Mouse (Mus musculus) embryonic stem cell, embryonic (primary cell): ENCODE measurements around the gene Fam189b.

ENCODE experiments used
- CTCF ChIA-PET, 4 experiments: fragments of 300-600 bp in 2 of 4; fragments of 350-600 bp in 2 of 4; sonication (Branson Sonifier 250); formaldehyde crosslinking; loops; one replicate each; lab custom pipeline; 2022; ENCODE audit warnings: inconsistent platforms in 2 of 4; lab: Charles Lee
- POLR2A ChIA-PET, 4 experiments: fragments of 300-600 bp in 2 of 4; fragments of 350-600 bp in 2 of 4; sonication (Branson Sonifier 250); formaldehyde crosslinking; loops; one replicate each; lab custom pipeline; 2022; ENCODE audit warnings: antibody characterized with exemption in 4 of 4, inconsistent platforms in 1 of 4; lab: Charles Lee

The Fam189b gene

GRCm38 (mm10) chr3:89159616-89160344 lies 23.2 kb upstream of the Fam189b start, which contains the start of gene Hcn3:
TSS of gene Hcn3 (minus strand) at chr3:89160196.
- POLR2A ChIA-PET, result interaction anchor here in 3 of 4 experiments (0.6 to 2.6 kb wide), 38 partner anchors 10 to 885 kb away, joined by 3 to 17 read pairs (median 4); partner anchors contain the start of genes Fam189b (in 3 of the 3), Scamp3 (in 3 of the 3), Fdps (in 2 of the 3) and Dcst1 (in 1 of the 3)
- CTCF ChIA-PET, result interaction anchor here (0.5 to 4.1 kb wide), 43 partner anchors 10 to 1293 kb away, joined by 3 to 18 read pairs (median 4); partner anchors contain the start of genes Fam189b (in 2 of the 4), Pklr (in 2 of the 4), Scamp3 (in 2 of the 4) and Fdps (in 1 of the 4)

- ChIA-PET CTCF (interaction anchor here in 3 of 4 experiments (0.6 to 4.1 kb wide), 6 partner anchors 11 to 596 kb away, joined by 3 to 18 read pairs (median 8); partner anchors contain the start of genes Pklr (in 1 of the 3) and Scamp3 (in 1 of the 3)), POLR2A (interaction anchor here in 2 of 4 experiments (0.5 to 2.4 kb wide), 10 partner anchors 13 to 211 kb away, joined by 3 to 10 read pairs (median 4); partner anchors contain the start of genes Fdps (in 2 of the 2) and Scamp3 (in 1 of the 2))
Measured at GRCm38 (mm10) chr3:89161207-89161606, 21.7 kb upstream of the Fam189b start.

- POLR2A ChIA-PET, result interaction anchor here in 3 of 4 experiments (0.6 to 7.1 kb wide), 10 partner anchors 8 to 534 kb away, joined by 3 to 61 read pairs (median 4); partner anchors contain the start of gene Scamp3 (in 1 of the 3)
- CTCF ChIA-PET, result interaction anchor here in 3 of 4 experiments (0.6 to 0.7 kb wide), 4 partner anchors 14 to 1525 kb away, joined by 3 to 10 read pairs (median 6); no protein-coding TSS in a partner anchor
Measured at GRCm38 (mm10) chr3:89161786-89162185, 21.2 kb upstream of the Fam189b start.

GRCm38 (mm10) chr3:89163123-89163522 lies 19.8 kb upstream of the Fam189b start:
- CTCF ChIA-PET, result interaction anchor here in 2 of 4 experiments (0.6 to 0.9 kb wide), 2 partner anchors 27 to 52 kb away, joined by 4 to 5 read pairs; partner anchors contain the start of genes Pklr (in 1 of the 2) and Thbs3 (in 1 of the 2)
- POLR2A ChIA-PET, result interaction anchor here in 3 of 4 experiments (0.6 to 7.1 kb wide), 13 partner anchors 12 to 61 kb away, joined by 3 to 61 read pairs (median 4); partner anchors contain the start of genes Scamp3 (in 3 of the 3), Fam189b (in 2 of the 3), Fdps (in 2 of the 3) and Gba (in 1 of the 3)

GRCm38 (mm10) chr3:89163643-89164245 lies 19.2 kb upstream of the Fam189b start:
- CTCF ChIA-PET, result interaction anchor here in 2 of 4 experiments (0.6 to 1.8 kb wide), 9 partner anchors 19 to 1004 kb away, joined by 3 to 7 read pairs (median 5); partner anchors contain the start of genes Pklr (in 2 of the 2) and Fam189b (in 1 of the 2)
- POLR2A ChIA-PET, result interaction anchor here (0.6 to 7.1 kb wide), 34 partner anchors 10 to 932 kb away, joined by 3 to 61 read pairs (median 4); partner anchors contain the start of genes Scamp3 (in 4 of the 4), Fam189b (in 2 of the 4), Fdps (in 2 of the 4) and Cks1b (in 1 of the 4)

GRCm38 (mm10) chr3:89164506-89165267 lies 18.3 kb upstream of the Fam189b start, which contains the start of gene Clk2:
TSS of gene Clk2 (plus strand) at chr3:89164795.
- ChIA-PET CTCF (interaction anchor here in 1 of 4 experiments (0.9 to 1.8 kb wide), 7 partner anchors 18 to 1005 kb away, joined by 3 to 7 read pairs (median 5); partner anchors contain the start of genes Fam189b and Pklr), POLR2A (interaction anchor here (0.6 to 7.1 kb wide), 37 partner anchors 9 to 884 kb away, joined by 3 to 61 read pairs (median 5); partner anchors contain the start of genes Scamp3 (in 4 of the 4), Fam189b (in 3 of the 4), Fdps (in 2 of the 4) and Cks1b (in 1 of the 4))

GRCm38 (mm10) chr3:89165268-89165870 lies 17.6 kb upstream of the Fam189b start:
- ChIA-PET CTCF (interaction anchor here in 1 of 4 experiments (1.2 to 1.8 kb wide), 4 partner anchors 18 to 78 kb away, joined by 3 to 7 read pairs (median 6); partner anchors contain the start of genes Fam189b and Pklr), POLR2A (interaction anchor here (0.8 to 7.1 kb wide), 23 partner anchors 8 to 289 kb away, joined by 3 to 61 read pairs (median 5); partner anchors contain the start of genes Scamp3 (in 3 of the 4), Fam189b (in 2 of the 4), Cks1b (in 1 of the 4) and Fdps (in 1 of the 4))

- ChIA-PET CTCF (interaction anchor here in 3 of 4 experiments (0.6 to 0.8 kb wide), 3 partner anchors 10 to 193 kb away, joined by 3 to 4 read pairs (median 3); partner anchors contain the start of gene Scamp3 (in 1 of the 3)), POLR2A (interaction anchor here in 2 of 4 experiments (0.7 to 7.1 kb wide), 6 partner anchors 10 to 1097 kb away, joined by 3 to 61 read pairs (median 7); partner anchors contain the start of genes Scamp3 (in 2 of the 2) and Fdps (in 1 of the 2))
Measured at GRCm38 (mm10) chr3:89166945-89167344, 16.0 kb upstream of the Fam189b start.

GRCm38 (mm10) chr3:89174844-89175243 lies 8.1 kb upstream of the Fam189b start:
- POLR2A ChIA-PET, result interaction anchor here in 2 of 4 experiments (0.7 to 5.1 kb wide), 4 partner anchors 9 to 51 kb away, joined by 3 to 55 read pairs (median 8); partner anchors contain the start of gene Clk2 (in 1 of the 2)
- CTCF ChIA-PET, result no interaction called here

- CTCF ChIA-PET, result interaction anchor here in 2 of 4 experiments (0.6 to 0.8 kb wide), 2 partner anchors 39 to 1428 kb away, joined by 4 to 5 read pairs; no protein-coding TSS in a partner anchor
Measured at GRCm38 (mm10) chr3:89175544-89175943, 7.4 kb upstream of the Fam189b start.

GRCm38 (mm10) chr3:89176421-89176820 lies 6.5 kb upstream of the Fam189b start:
- POLR2A ChIA-PET, result interaction anchor here (0.6 to 5.1 kb wide), 36 partner anchors 9 to 1144 kb away, joined by 3 to 61 read pairs (median 6); partner anchors contain the start of genes Clk2 (in 4 of the 4), Gba (in 2 of the 4), Hcn3 (in 2 of the 4) and Fdps (in 1 of the 4)
- CTCF ChIA-PET, result interaction anchor here in 2 of 4 experiments (0.6 to 1.7 kb wide), 8 partner anchors 40 to 237 kb away, joined by 3 to 4 read pairs (median 3); partner anchors contain the start of genes Krtcap2 (in 1 of the 2) and Trim46 (in 1 of the 2)

More at GRCm38 (mm10) chr3:89175544-89175943, 7.4 kb upstream of the Fam189b start:
- POLR2A ChIA-PET, result interaction anchor here in 3 of 4 experiments (0.7 to 5.1 kb wide), 8 partner anchors 9 to 28 kb away, joined by 3 to 61 read pairs (median 10); partner anchors contain the start of genes Clk2 (in 3 of the 3), Gba (in 1 of the 3) and Hcn3 (in 1 of the 3)

- ChIA-PET CTCF (interaction anchor here (0.5 to 1.7 kb wide), 17 partner anchors 11 to 556 kb away, joined by 3 to 9 read pairs (median 3); partner anchors contain the start of genes Hcn3 (in 2 of the 4), Krtcap2 (in 1 of the 4) and Trim46 (in 1 of the 4)), POLR2A (interaction anchor here (0.5 to 5.1 kb wide), 70 partner anchors 8 to 1143 kb away, joined by 3 to 61 read pairs (median 4); partner anchors contain the start of genes Clk2 (in 4 of the 4), Hcn3 (in 3 of the 4), Efna1 (in 2 of the 4) and Gba (in 2 of the 4))
Measured at GRCm38 (mm10) chr3:89177242-89178106, 5.5 kb upstream of the Fam189b start, which contains the start of gene Scamp3. TSS of gene Scamp3 (plus strand) at chr3:89177473.

GRCm38 (mm10) chr3:89178107-89178385 lies 4.9 kb upstream of the Fam189b start:
- CTCF ChIA-PET, result interaction anchor here in 3 of 4 experiments (0.5 to 1.7 kb wide), 5 partner anchors 16 to 556 kb away, joined by 3 to 9 read pairs (median 4); partner anchors contain the start of gene Hcn3 (in 1 of the 3)

More at GRCm38 (mm10) chr3:89178107-89178385, 4.9 kb upstream of the Fam189b start:
- POLR2A ChIA-PET, result interaction anchor here (0.5 to 5.1 kb wide), 53 partner anchors 9 to 633 kb away, joined by 3 to 61 read pairs (median 5); partner anchors contain the start of genes Clk2 (in 4 of the 4), Hcn3 (in 3 of the 4), Gba (in 2 of the 4) and Pklr (in 2 of the 4)
